Mouse (Mus musculus) heart, postnatal 0 days (tissue): ENCODE measurements around the gene Cdk12.

ENCODE experiments used
- CTCF ChIP-seq: IDR thresholded peaks from 2 replicates; pipeline ENCODE4 v1.5.1; 2016; ENCODE audit warnings: antibody characterized with exemption, control low read depth, low read depth
- EP300 ChIP-seq: IDR thresholded peaks from 2 replicates; pipeline ENCODE4 v1.6.1; 2016; ENCODE audit warnings: antibody characterized with exemption, low read depth

GRCm38 (mm10) chr11:98319120-98319519 lies 116.3 kb downstream of the Cdk12 start:
- TF ChIP-seq CTCF (no peak), EP300 (no peak)
